Mouse (Mus musculus): Measurements from ENCODE around the gene Sfpq.
"Not testable (repeated sequence)": the region's sequence is repeated elsewhere in the genome, so short reads cannot be mapped to it uniquely, and the experiment has no call there.

- TF ChIP-seq GATA1, TAL1 (IDR thresholded peaks at IDR 0.05; ENCODE audit: low read length): not testable (repeated sequence)
Measured at GRCm38 (mm10) chr4:126999372-126999771, 21.8 kb upstream of the Sfpq start.
